In genomic region chr9:42693024-42693423, GRCm38 (mm10) we compare ENCODE assay signal across 27 mouse cellular contexts.
DNase-seq lines count a peak whose midpoint lies in the region; ATAC-seq lines count a peak whose summit lies in the region.
"Had no signal": no experiment of that assay in that cellular context is flagged by ENCODE, and none has a peak within 500 bp of the region (broad histone marks: within the 10 kb centered on the region; RNA-seq: fewer than 3 reads in every experiment).

No protein-coding gene starts in this region.

- no peak overlapping the region for H3K9ac ChIP-seq in hindbrain, embryonic 14.5 days
- H3K9ac ChIP-seq in hindbrain, embryonic 13.5 days: no peak overlapping the region
- H3K9ac ChIP-seq in midbrain, embryonic 13.5 days (replicated peaks): no peak overlapping the region
- H3K9ac ChIP-seq in midbrain, embryonic 11.5 days (ENCODE audit: low read length): no peak overlapping the region
- H3K9ac ChIP-seq in hindbrain, embryonic 16.5 days (ENCODE audit: low read depth, low read length): no peak overlapping the region
- H3K9ac ChIP-seq: embryonic facial prominence, embryonic 12.5 days; liver, embryonic 12.5 days; liver, postnatal 0 days; midbrain, embryonic 12.5 days had no signal

- no peak overlapping the region for H3K4me2 ChIP-seq in hindbrain, embryonic 14.5 days (replicated peaks)
- no peak overlapping the region for H3K4me2 ChIP-seq in hindbrain, embryonic 13.5 days
- H3K4me2 ChIP-seq in midbrain, embryonic 13.5 days (replicated peaks): no peak overlapping the region
- H3K4me2 ChIP-seq in midbrain, embryonic 11.5 days: no peak overlapping the region
- H3K4me2 ChIP-seq in hindbrain, embryonic 16.5 days (ENCODE audit: low read length): no peak overlapping the region
- H3K4me2 ChIP-seq: embryonic facial prominence, embryonic 12.5 days; liver, embryonic 12.5 days; midbrain, embryonic 12.5 days had no signal

- ATAC-seq in hindbrain, embryonic 14.5 days (ENCODE audit: low FRiP score): peak; percentile 40; the same call in 1 of the 2 replicates
- no peak for ATAC-seq in hindbrain, embryonic 13.5 days (ENCODE audit: low FRiP score)
- peak; percentile 43; the same call in 1 of the 2 replicates for ATAC-seq in midbrain, embryonic 13.5 days
- ATAC-seq in midbrain, embryonic 11.5 days (ENCODE audit: low FRiP score): no peak
- peak; percentile 24; the same call in 1 of the 2 replicates for ATAC-seq in hindbrain, embryonic 16.5 days
- ATAC-seq: intestine, embryonic 16.5 days; liver, embryonic 12.5 days; liver, postnatal 0 days had no signal

- H3K4me1 ChIP-seq in hindbrain, embryonic 14.5 days (replicated peaks; ENCODE audit: control insufficient read depth, insufficient read depth, low read length): no peaks in the 10 kb centered on the region
- H3K4me1 ChIP-seq in hindbrain, embryonic 13.5 days (replicated peaks): peaks cover 13% of the 10 kb centered on the region; the same call in 1 of the 2 replicates
- H3K4me1 ChIP-seq in midbrain, embryonic 13.5 days (replicated peaks): peaks cover 7% of the 10 kb centered on the region
- no peaks in the 10 kb centered on the region for H3K4me1 ChIP-seq in midbrain, embryonic 11.5 days (ENCODE audit: control insufficient read depth, insufficient read depth, low read length)
- peaks cover 4% of the 10 kb centered on the region; the same call in 1 of the 2 replicates for H3K4me1 ChIP-seq in hindbrain, embryonic 16.5 days (ENCODE audit: control insufficient read depth, insufficient read depth, low read depth, low read length)
- H3K4me1 ChIP-seq: embryonic facial prominence, embryonic 12.5 days; liver, embryonic 12.5 days; midbrain, embryonic 12.5 days had no signal

- no peaks in the 10 kb centered on the region for H3K36me3 ChIP-seq in hindbrain, embryonic 14.5 days (replicated peaks; ENCODE audit: control insufficient read depth, insufficient read depth)
- H3K36me3 ChIP-seq in hindbrain, embryonic 13.5 days: no peaks in the 10 kb centered on the region
- no peaks in the 10 kb centered on the region for H3K36me3 ChIP-seq in midbrain, embryonic 13.5 days
- H3K36me3 ChIP-seq in midbrain, embryonic 11.5 days (ENCODE audit: control insufficient read depth, insufficient read depth, low read length): no peaks in the 10 kb centered on the region
- H3K36me3 ChIP-seq in hindbrain, embryonic 16.5 days (ENCODE audit: control insufficient read depth, insufficient read depth, low read length): no peaks in the 10 kb centered on the region
- H3K36me3 ChIP-seq: embryonic facial prominence, embryonic 12.5 days; liver, embryonic 12.5 days; midbrain, embryonic 12.5 days had no signal

- H3K4me3 ChIP-seq in hindbrain, embryonic 14.5 days (replicated peaks; ENCODE audit: low read length): no peak overlapping the region
- no peak overlapping the region for H3K4me3 ChIP-seq in hindbrain, embryonic 13.5 days
- H3K4me3 ChIP-seq in midbrain, embryonic 13.5 days (replicated peaks): no peak overlapping the region
- H3K4me3 ChIP-seq in midbrain, embryonic 11.5 days (ENCODE audit: low read depth, low read length): no peak overlapping the region
- H3K4me3 ChIP-seq in hindbrain, embryonic 16.5 days (ENCODE audit: low read length): no peak overlapping the region
- H3K4me3 ChIP-seq: embryonic facial prominence, embryonic 12.5 days; erythroblast, embryonic 14.5 days; liver, embryonic 12.5 days; midbrain, embryonic 12.5 days had no signal

- H3K27ac ChIP-seq in hindbrain, embryonic 14.5 days: no peak overlapping the region
- no peak overlapping the region for H3K27ac ChIP-seq in hindbrain, embryonic 13.5 days
- no peak overlapping the region for H3K27ac ChIP-seq in midbrain, embryonic 13.5 days
- no peak overlapping the region for H3K27ac ChIP-seq in midbrain, embryonic 11.5 days (ENCODE audit: low read depth, low read length)
- H3K27ac ChIP-seq in hindbrain, embryonic 16.5 days (ENCODE audit: low read depth, low read length): no peak overlapping the region
- H3K27ac ChIP-seq: embryonic facial prominence, embryonic 12.5 days; kidney, postnatal 0 days; liver, embryonic 12.5 days; midbrain, embryonic 12.5 days had no signal

- intact Hi-C loops in gastrocnemius, postnatal 14 days (cut with DNase I; ENCODE audit: low total_unique reads): no loop called here

- H3K9me3 ChIP-seq in hindbrain, embryonic 14.5 days (ENCODE audit: control insufficient read depth, low read length): no peaks in the 10 kb centered on the region
- H3K9me3 ChIP-seq in hindbrain, embryonic 13.5 days: 0 out of 2 replicates have a peak, but pooled peaks cover 5% of the 10 kb centered on the region
- H3K9me3 ChIP-seq in midbrain, embryonic 13.5 days: no peaks in the 10 kb centered on the region
- H3K9me3 ChIP-seq in midbrain, embryonic 11.5 days (ENCODE audit: control insufficient read depth, low read length): no peaks in the 10 kb centered on the region; the same call in 1 of the 2 replicates
- H3K9me3 ChIP-seq in hindbrain, embryonic 16.5 days (ENCODE audit: control insufficient read depth, low read length): no peaks in the 10 kb centered on the region
- H3K9me3 ChIP-seq: embryonic facial prominence, embryonic 12.5 days; liver, embryonic 12.5 days; midbrain, embryonic 12.5 days had no signal

- H3K27me3 ChIP-seq in hindbrain, embryonic 14.5 days (ENCODE audit: control insufficient read depth, insufficient read depth, low read length): no peaks in the 10 kb centered on the region
- no peaks in the 10 kb centered on the region for H3K27me3 ChIP-seq in hindbrain, embryonic 13.5 days
- no peaks in the 10 kb centered on the region for H3K27me3 ChIP-seq in midbrain, embryonic 13.5 days
- H3K27me3 ChIP-seq in midbrain, embryonic 11.5 days (ENCODE audit: control insufficient read depth, insufficient read depth, low read length): no peaks in the 10 kb centered on the region; the same call in 1 of the 2 replicates
- H3K27me3 ChIP-seq in hindbrain, embryonic 16.5 days (replicated peaks; ENCODE audit: control insufficient read depth, insufficient read depth, low read length): no peaks in the 10 kb centered on the region
- H3K27me3 ChIP-seq: embryonic facial prominence, embryonic 12.5 days; liver, embryonic 12.5 days; midbrain, embryonic 12.5 days had no signal

- 56% methylated on average over 8 of the region's 8 CpGs for WGBS in hindbrain, embryonic 14.5 days
- 66% methylated on average over 8 of the region's 8 CpGs for WGBS in hindbrain, embryonic 13.5 days
- whole genome bisulfite sequencing in midbrain, embryonic 13.5 days: 73% methylated on average over 8 of the region's 8 CpGs
- WGBS in midbrain, embryonic 11.5 days: 87% methylated on average over 8 of the region's 8 CpGs
- WGBS in hindbrain, embryonic 16.5 days: 63% methylated on average over 8 of the region's 8 CpGs

- DNase-seq in cerebellum, postnatal 10 days: peak; percentile 29 to 55
- no peak for DNase-seq in cerebellum, adult 9-11 months
- no peak for DNase-seq in hindbrain, embryonic 14.5 days (ENCODE audit: low spot score)
- DNase-seq in midbrain, embryonic 11.5 days (ENCODE audit: low spot score, missing footprints): no peak
- DNase-seq in gastrocnemius, postnatal 14 days: no peak
- DNase-seq: adrenal gland, postnatal 10 days; cerebellum, adult 11 months; cerebellum, adult 9-10 months; gastrocnemius, postnatal 10 days; heart, postnatal 14 days; kidney, adult 8-10 months; kidney, postnatal 4 days; liver, postnatal 0 days; lung, postnatal 36 days; right cerebral cortex, adult 18-20 months; spleen, adult 18-20 months; thymus, adult 2 months; thymus, postnatal 36 days had no signal

Comparison
In these comparisons a context has a peak if more than half of its experiments do, and no peak if none do; other contexts are left out.
1. DNase-seq: peak in cerebellum, postnatal 10 days (2 of 2); none in cerebellum, adult 9-11 months (single experiment), hindbrain, embryonic 14.5 days (single experiment), midbrain, embryonic 11.5 days (single experiment) and gastrocnemius, postnatal 14 days (single experiment).
2. ATAC-seq: peak in hindbrain, embryonic 14.5 days (single experiment), midbrain, embryonic 13.5 days (single experiment) and hindbrain, embryonic 16.5 days (single experiment); none in hindbrain, embryonic 13.5 days (single experiment) and midbrain, embryonic 11.5 days (single experiment).